Mouse (Mus musculus) adrenal gland, postnatal 14 days (tissue): ENCODE measurements around the gene Smpd3. TPM values are rescaled to one million over a fixed set of nuclear protein-coding genes. Genes with fewer than 3 reads are reported as not detected.

Experiments used
- DNase-seq: peaks from one replicate; pipeline ENCODE4 v3.0.0; 2021; ENCODE audit warnings: mixed read lengths
- long read RNA-seq, 2 experiments: library from polyadenylated mRNA; stranded (forward); transcript quantifications; one replicate each; pipeline ENCODE4 v2.0.0; 2021
- total RNA-seq: library from RNA; stranded (reverse); gene quantifications from 2 replicates; pipeline ENCODE4 v1.2.3, GENCODE M21; 2021

Smpd3 gene
- 9.6 and 10.2 TPM in 2 replicates for total RNA-seq
- long read RNA-seq, experiment 1, full-length matches to known transcripts: 5 of 8 reads
- long read RNA-seq, experiment 1, partial matches to known transcripts: 1 of 8 reads
- long read RNA-seq, experiment 1, other reads (novel, unspliced or antisense): 2 of 8 reads
- long read RNA-seq, experiment 2, full-length matches to known transcripts: 2 of 8 reads
- long read RNA-seq, experiment 2, partial matches to known transcripts: 2 of 8 reads
- long read RNA-seq, experiment 2, other reads (novel, unspliced or antisense): 4 of 8 reads

DNA sequence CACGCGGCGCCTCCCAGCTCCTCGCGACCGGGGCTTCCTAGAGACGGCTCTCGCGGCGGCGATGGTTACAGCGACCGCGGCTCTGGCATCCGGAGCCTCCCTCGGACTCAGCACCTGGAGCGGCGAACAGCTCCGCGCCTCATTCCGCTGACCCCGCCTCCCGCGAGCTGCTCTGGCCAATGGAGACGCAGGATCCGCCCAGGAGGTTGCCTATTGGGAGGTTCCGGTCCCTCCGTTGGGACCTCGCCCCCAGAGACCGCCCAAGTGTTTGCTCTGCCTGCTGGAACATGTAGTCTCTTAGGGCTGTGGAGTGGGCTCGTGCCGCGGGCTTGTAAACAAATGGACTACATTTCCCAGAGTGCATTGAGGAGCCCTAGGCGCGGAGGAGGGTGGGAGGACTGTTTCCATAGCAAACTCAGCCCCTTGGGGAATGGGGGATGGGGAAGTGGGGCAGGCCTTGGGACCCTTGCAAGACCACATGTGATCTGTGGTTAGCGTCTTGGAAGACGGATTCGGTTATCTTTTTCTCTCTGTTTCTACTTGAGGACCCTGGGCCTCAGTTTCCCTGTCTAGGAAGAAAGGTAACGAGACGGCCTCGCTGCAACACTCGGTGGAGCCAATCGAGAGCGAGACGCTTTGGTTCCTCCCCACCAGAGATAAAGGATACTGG is at the start of gene Smpd3:
TSS of gene Smpd3 (minus strand) at position 137 of the 670 bp plus-strand sequence.
- peak; percentile 99 for DNase-seq

DNA sequence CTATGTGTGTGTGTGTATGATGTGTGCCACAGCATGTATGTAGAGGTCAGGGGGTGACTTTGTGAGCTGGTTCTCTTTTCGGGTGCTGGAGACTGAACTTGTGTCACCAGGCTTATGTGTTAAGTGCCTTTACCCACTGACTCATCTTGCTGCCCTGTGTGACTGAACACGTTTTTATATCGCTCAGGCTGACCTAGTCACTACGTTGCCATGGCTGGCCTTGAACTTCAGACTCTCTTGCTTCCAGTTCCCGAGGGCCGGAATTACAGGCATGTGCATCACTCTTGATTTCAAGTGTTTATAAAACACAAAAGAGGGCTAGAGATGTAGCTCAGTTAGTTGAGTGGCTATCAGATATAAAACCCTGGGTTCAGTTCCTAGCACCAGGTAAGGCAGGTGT is 43.2 kb upstream of the Smpd3 start:
- peak; percentile 39 for DNase-seq

DNA sequence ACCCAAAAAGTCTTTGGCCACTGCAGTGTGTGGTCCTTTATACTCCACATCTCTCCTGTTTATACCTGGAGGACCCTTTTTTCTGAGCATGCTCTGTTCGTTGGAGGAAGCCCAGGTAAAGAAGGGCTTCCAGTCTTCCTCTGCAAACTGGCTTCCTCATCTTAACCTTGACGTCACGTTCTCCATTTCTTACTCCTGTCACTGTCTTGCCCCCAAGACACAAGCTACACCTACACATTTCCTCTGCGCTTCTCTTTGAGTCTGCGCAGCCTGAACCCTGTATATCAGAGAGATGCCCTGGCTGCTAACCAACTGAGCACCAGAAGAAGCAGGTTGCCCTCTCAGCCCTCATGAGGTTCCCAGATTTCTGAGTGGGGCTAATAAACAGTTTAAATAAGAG is 41.6 kb upstream of the Smpd3 start:
- no peak for DNase-seq

DNA sequence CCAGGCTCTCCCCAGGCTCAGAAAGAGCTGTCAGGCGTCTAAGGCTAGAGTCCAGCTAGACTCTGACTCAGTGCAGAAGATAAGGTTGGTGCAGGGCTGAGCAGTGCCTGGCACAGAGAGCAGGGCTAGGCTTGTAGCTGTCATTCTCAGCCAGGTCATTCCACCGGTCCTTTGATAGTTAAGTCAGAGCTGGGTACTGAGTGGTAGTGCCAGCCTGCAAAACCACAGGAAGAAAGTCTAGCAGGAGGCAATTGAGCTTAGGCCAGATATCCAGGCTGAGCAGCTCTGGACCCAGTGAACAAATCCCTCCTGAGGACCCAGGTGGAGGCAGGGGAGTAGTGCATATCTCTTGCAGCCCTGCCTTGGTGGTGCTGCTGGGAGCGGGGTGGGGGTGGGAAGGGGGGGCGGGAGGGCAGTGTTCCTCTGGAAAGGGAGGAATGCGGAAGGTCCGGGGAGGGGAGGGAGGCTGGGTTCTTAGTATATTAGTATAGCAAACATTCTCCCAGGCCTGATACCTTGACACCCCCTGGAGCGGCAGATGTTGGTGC is 40.8 kb upstream of the Smpd3 start:
- DNase-seq: peak; percentile 58

DNA sequence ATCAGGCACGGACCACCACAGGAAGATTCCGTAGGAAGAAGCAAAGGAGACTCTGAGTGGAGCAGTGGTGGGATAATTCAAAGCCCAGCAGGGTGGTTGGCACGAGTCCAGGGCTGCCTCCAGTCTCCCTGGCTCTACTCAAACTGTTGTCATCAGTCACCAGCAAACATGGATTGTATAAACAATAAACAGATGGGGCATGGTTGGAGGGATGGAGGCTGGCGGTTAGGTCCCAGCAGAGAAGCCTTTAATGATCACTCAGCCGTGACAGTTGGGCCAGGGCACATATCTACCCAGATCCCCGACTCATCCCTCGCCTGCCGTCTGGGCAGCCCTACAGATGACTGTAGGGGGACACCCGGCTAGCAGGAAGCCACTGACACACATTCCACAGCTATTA is 39.1 kb upstream of the Smpd3 start:
- DNase-seq: no peak

DNA sequence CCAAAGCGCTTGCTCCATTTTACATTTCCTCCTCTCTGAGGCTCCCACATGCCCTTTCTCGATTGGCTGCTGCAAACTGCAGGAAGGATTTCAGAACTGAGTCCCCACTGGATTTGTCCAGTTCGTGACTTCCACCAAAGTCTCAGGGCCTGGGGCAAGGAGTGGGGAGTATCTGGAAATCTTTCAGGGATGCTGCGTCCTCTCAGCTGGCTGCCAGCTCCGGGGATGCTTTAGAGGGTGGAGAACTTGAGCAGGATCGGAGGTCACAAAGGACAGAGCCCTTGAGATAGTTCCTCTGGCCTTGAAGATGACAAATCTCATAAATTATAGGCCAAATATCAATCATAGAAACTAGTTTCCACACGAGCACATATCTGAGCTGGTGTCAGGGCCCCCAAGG is 38.2 kb upstream of the Smpd3 start:
- DNase-seq: peak; percentile 38

DNA sequence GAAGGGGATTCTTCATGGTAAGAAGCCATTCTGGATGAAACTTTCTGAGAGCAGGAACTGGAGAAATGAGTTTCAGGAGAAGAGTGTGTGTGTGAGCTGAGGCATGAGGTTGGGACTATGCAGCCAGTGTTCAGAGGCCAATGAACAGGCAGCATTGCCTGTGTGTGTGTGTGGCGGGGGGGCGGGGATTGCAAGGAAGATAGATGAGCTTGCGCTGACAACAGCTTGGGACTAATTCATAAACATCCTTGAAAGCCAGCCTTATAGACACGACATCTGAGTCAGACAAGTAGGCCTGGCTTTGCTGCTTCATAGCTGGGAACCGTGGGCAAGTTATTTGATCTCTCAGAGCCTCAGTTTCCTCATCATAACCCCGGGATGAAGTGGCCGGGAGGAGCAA is 31.3 kb upstream of the Smpd3 start:
- DNase-seq: no peak

DNA sequence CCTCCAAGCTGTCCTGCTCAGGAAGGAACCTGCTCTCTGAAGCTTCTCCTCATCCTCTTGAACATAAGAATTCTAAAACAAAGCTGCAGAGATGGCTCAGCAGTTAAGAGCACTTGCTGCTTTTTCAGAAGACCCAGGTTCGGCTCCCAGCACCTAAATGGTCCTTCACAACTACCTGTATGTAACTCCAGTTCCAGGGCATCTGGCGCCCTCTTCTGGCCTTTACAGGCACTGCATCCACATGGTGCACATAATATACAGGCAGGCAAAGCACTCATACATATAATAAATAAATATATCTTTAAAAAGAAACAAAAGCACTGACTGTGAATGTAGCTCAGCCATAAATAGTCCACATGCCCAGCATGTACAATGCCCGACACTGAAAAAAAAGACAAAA is 30.7 kb upstream of the Smpd3 start:
- DNase-seq: no peak

DNA sequence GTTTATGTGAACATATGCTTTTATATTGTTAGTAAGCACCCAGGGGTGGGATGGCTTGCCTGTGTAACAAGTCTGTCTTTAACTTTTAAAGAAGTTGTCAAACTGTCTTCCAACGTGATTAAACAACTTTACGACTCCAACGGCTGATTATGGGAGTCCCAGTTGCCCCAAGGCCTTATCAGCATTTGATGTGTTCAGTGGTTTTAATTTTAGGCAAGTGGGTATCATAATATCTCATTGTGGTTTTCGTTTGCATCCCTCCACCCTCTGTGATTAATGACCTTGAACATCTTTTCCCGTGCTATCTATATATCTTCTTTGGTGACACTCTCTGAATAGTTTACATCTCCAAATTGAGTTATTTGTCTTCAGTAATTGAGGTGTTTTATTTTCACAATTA is 27.0 kb upstream of the Smpd3 start:
- DNase-seq: no peak

DNA sequence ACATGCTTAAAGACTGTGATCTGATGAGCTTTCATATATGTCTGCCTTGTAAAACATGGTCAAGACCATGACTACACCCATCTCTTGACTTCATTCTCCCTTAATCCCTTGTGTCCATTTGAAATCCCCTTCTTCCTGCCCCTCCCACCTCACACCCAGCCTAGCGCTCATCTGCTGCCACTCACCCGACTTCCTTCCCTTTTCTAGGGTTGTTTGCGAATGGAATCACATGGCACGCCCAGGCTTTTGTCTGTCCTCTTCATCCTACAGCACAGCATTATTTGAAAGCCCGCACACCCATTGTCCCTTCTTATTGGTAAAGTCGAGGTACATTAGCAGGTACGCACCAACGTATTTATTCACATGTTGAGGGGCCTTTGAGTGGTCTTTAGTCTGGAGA is 26.5 kb upstream of the Smpd3 start:
- DNase-seq: no peak

DNA sequence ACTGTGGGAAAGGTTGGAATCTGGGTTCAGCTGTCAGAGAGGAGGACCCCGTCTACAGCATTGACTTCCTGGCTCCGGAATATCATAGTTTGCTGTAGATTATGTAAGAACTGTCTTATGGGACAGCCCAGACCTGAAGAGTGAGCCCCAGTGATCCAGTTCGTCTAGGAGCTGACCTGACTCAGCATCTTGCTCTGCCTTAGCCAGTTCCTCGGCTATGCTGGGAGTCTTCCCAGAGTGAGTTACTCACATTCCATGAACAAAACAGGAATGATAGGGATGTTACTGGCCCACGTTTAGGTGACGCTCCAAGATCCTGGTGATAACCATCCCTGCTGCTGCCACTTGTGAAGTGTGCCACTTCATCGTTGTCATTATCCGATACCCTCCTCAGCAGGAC is 25.5 kb upstream of the Smpd3 start:
- no peak for DNase-seq

DNA sequence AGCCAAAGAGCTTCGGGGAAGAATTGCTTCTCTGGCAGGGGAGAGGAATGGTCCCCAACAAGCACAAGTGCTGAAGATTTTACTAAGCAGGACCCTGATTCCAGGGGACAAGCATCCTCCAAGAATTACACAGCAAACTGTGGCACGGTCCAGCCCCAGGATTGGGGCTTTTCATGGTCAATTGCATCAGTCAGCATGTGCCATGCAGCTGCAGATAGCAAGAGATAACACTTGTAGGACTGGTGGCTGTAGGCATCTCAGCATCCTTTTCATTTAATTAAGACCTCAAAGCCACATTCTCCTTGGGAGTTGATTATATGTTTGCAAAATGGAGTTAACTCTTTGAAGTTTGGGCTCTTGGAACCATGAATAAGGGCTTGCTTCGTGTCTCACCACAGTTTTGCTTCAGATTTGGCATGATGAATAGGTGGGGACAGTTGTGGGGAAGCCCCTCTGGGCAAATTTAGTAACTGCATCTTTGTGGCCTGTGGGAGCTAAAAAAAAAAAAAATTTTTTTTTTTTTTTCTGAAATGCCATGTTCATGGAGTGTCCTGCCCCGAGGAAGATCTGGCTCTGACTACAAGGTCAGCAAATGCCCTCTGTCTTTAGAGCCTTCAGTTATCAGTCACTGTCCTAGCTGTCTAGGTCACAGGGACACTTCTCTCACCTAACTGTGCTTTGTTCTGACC is 22.0 kb upstream of the Smpd3 start:
- no peak for DNase-seq

DNA sequence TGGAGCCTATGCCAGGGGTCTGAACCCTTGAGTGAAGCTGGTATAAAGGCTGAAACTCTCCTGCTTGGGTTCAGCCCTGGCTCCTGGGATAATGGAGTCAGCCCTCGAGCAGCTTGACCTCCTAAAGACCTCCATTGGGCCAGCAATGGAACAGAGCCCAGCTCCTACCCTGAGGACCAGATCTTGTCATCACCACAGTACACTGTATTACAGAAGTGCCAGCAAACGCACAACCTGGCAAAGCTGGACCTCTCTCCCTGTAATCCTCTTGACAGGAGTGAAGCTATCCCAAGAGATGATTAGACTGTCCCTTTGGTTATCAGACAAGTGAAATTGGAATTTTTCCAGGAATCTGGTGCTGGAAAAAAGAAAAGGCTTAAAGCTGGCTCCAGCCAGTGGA is 13.3 kb upstream of the Smpd3 start:
- DNase-seq: no peak

DNA sequence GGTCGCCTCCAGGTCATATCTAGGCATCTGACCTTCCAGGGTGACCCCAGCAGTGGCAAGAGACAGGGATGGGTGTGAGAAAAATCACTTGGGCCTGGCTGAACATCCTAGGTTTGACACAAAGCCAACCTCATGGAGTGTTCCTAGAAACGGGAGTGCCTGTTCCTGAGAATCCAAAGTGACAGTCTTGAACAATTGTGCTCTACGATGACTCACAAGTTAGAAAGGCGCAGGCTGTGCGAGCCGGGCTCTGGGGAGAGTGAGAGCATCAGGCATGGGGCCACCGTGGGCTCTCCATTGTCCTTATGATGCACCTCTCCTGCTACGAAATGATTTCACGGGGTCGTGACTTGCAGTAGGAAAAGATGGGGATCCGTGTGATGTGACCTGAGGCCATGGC is 11.6 kb upstream of the Smpd3 start:
- DNase-seq: peak; percentile 11

DNA sequence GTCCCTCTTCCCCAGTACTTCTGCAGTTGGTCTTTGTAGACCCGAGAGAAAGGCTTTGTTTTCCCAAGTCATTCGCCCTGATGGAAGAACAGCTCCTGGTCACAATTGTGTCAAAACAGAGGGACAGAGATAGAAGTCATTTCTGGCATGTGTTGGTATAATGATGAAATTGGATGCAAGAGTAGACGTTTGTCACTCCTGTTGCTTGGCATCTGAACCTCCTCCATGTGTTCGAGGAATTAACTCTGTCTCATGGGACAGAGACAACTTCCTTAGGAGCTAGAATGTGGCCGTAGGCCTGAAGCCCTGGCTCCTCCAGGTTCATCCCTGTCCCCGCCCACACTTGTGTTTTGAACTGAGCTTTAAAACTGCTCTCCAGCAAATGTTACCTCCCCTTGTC is 8.3 kb upstream of the Smpd3 start:
- no peak for DNase-seq

DNA sequence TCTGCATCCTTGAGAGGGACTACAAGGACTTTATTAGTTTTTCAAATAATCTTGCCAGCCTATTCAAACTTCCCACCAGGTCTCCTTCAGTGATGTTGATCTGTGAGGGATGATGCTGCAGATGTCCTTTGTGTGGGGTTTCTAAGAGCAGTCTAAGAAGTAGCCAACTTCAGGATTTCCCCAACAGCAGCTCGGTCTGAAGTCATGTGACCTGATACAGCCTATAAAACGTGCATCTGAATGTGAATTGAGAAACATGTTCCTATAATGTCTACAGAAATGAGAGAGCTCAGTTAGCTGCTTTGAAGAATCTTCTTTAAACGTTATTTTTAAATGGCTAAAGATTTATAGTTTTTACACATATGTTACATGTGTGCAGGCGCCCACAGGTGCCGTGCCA is 5.7 kb upstream of the Smpd3 start:
- no peak for DNase-seq

DNA sequence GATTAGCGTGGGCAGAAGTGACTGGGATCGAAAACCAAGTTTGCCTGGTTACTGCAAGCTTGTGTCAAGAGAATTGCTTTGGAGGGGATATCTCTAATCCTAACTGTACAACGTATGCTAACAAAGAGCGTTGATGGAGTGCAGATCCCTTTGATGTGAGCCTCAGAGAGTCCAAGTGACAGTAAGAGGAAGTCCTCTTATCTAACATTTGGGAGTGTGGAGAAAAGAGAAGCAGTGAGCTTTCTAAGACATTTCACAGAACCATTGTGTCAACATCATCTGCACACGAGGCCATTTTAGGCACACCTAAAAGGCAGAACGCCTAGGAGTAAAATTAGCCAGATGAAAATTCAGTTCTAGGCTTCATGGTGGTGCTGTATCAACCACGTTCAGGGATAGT is 5.0 kb upstream of the Smpd3 start:
- DNase-seq: no peak

DNA sequence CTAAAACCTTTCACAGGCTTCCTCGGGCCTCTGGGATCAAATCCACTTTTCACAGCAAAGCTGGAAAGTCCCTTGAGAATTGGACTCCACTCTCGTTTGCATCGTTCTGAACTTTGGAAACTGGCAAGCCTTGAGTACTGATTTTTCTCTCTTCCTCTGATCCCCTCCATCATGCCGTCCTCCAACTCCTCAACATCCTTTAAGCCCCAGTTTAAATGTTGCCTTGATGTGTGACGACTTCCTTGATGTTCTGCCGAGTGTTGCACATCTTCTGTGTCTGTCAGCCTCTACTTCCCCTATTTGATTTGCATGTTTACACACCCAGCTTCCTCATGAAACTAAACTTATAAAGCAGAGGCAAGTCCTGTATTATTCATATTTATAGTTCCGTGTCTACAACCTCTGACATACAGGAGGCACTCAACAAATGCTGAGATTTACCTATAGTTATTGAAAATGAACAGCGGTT is 987 bp upstream of the Smpd3 start:
- no peak for DNase-seq

DNA sequence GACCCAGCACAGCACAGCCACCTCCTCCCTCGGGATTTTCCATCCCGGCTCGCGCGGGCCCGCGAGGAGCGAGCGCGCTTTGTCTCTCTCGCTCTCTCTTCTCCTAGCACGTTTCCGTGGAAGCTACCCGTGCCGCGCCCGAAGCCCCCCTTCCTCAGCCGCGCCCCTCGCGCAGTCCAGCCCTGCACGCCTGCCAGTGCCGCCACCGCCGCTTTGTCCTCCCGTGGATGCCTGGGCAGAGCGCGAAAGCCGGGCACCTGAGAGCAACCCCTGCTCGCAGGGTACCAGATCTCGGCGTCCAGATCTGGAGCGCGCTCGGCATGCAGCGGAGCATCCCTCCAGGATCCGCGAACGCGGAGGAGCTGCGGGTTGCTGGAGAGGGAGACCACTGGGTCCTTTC is 1.2 kb downstream of the Smpd3 start:
- peak; percentile 19 for DNase-seq

DNA sequence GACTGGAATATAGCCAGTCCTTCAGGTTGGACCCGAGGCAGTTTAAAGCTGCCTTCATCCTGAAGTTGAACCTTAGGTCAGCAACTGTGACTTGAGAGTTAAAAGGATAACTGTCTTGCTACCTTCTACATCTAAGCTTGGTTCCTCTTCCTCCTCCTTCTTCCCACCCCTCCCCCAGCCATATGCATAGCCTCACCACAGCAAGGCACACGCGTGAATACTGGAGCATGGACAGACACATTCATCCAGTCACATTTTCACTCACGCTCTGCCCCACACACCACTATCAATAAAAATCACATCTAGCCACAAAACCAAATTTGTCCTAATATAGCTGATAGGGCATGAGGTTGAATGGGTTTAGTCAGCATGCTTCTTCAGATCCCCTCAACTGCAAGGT is 1.8 kb downstream of the Smpd3 start:
- no peak for DNase-seq

DNA sequence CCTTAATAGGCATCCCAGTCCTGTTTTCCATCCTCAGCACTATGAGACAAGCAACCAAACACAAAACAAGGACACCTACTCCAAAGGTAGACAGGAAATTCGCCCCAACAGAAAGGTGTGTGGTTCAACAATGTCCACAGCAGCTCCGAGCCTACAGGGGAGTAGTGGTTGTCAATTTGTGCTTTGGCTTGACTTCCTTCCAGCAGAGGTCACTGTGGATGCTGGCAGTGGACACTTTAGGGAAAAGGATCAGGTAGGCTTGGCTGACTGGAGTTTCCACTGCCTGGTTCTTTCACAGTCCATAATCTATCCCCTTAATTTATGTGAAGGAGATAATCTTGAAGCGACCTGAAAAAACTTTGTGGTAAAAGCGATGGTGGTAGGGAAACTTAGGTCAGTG is 2.6 kb downstream of the Smpd3 start:
- no peak for DNase-seq

DNA sequence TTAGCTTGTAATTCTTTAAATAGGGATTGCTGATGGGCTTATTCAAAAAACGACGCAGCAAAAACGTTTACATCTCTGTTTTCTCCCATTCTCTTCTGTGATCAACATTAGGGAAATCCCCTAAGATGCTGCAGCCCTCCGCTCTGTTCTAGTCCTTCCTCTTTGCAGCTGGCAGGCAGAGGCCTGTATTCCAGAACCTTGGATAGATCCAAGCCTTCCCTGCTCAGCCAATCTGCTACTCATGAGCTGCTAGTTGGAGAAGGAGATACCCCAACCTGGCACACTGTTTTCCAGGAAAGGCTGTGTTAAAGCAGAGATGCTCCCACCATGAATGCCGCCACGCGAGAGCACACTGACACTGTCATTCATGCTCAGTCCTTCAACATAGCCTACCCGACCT is 4.4 kb downstream of the Smpd3 start:
- no peak for DNase-seq

DNA sequence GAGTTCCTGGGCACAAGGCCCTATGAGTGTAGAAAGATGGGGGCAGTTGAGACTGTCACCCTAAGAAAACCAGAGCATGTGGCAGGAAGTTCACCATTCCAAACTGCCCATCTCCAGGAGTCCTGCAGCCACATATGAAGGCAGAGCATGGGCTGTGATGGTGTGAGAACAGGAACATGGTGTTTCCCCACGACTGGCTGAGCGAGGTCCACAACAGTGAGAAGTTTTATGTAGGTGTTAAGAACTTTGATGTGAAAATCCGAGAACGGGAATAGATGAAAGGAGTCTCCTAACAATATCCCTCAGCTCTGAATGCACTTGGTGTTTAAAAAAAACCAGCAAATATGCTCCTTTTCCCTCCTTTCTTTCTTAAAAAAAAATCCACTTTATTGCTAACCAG is 5.3 kb downstream of the Smpd3 start:
- no peak for DNase-seq
